Mouse (Mus musculus): ENCODE results near the gene Phc2.

DNA sequence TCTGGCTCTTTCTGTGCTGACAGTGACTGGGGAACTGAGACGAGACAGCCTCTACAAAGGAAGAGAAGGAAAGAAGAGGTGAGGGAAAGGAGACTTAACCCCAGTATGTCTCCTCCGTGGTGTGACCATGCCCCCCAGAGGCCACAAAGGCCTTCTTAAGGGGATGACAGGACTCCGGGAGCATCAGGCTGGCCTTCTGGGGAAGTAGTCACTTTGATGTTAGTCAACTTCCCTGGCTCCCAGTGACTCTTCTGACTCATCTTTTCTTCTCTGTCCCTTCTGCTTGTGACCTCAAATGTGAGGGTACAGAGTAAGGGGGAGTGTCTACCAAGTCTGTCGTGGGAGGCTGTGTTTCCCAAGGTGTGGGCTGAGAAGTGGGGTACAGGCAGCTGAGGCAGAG, 52.9 kb downstream of the Phc2 start:
- TF ChIP-seq FOSL1 (IDR thresholded peaks at IDR 0.05; ENCODE audit: insufficient read depth, low read length, poor library complexity, severe bottlenecking) (no peak), CTCF (IDR thresholded peaks at IDR 0.05; ENCODE audit: control insufficient read depth, insufficient read depth, insufficient read length) (no peak), USF1 (IDR thresholded peaks at IDR 0.05; ENCODE audit: low read depth) (no peak)

Data from C2C12 (cell line).